Mouse (Mus musculus): ENCODE results near the gene Eci1. TPM values are rescaled to one million over a fixed set of nuclear protein-coding genes. Genes with fewer than 3 reads are reported as not detected.
A peak's percentile ranks its signal among the peaks of the same experiment; 100 is the strongest.

The Eci1 gene
- polyA plus RNA-seq, 1 experiment from 2014 or later, result 263 TPM

DNA sequence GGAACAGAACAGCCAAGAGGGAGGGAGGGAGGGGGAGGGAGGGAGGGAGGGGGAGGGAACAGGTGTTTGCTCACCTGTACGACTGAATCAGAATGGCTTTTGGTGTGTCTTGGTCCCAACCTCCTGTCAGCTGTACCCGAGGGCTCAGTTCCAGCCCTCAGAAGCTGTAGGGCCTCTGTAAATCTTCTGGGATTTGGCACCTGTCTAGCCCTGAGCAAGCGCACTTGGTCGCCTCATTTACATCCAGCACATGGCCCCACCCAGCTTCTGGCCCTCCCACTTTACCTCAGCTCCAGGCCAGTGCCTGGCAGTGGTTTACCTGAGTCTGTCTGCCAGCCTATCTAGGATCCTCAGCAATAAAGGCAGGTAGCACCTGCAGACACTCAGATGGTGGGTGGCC is 32.9 kb upstream of the Eci1 start:
- no peaks in the 10 kb centered on the region for H3K9me3 ChIP-seq (ENCODE audit: control insufficient read depth, low read length)
- no peak for TF ChIP-seq EP300 (optimal IDR thresholded peaks at IDR 0.05)
- no peak for TF ChIP-seq CTCF (IDR thresholded peaks at IDR 0.05; ENCODE audit: low read depth)
- H3K4me2 ChIP-seq (replicated peaks; ENCODE audit: low read depth), result no peak overlapping the region
- ATAC-seq (ENCODE audit: low FRiP score, low TSS enrichment) (peak; percentile 81), DNase-seq (ENCODE audit: low spot score) (peak; percentile 71)
- H3K9ac ChIP-seq (ENCODE audit: low read length), result no peak overlapping the region
- H3K27me3 ChIP-seq (ENCODE audit: control insufficient read depth, insufficient read depth, low read length), result no peaks in the 10 kb centered on the region
- no peak overlapping the region for H3K27ac ChIP-seq (replicated peaks)
- no peaks in the 10 kb centered on the region; the same call in 1 of the 2 replicates for H3K36me3 ChIP-seq (ENCODE audit: control insufficient read depth, insufficient read depth, low read length)
- H3K4me1 ChIP-seq (replicated peaks; ENCODE audit: control insufficient read depth, insufficient read depth), result no peaks in the 10 kb centered on the region
- no peak overlapping the region for H3K4me3 ChIP-seq (ENCODE audit: low read depth, low read length)
- 23% methylated on average over 4 of the region's 4 CpGs for WGBS

DNA sequence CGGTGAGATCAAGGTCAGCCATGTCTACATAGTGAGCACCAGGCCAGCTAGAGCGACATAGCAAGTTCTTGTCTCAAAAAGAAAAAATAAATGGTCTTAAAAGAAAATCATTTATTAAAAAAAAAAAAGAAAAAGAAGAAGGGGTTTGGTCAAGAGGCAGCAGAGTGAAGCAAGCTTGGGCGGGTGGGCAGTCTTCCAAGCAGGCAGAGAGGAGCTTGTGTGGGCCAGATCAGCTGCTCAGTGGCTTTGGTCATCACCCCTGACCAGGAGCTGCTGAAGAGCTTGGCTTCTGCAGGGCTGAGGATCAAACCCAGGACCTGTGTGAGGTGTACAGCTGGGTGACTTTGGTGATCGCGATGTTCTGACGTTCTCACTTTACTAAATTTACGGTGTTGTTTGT is 32.0 kb upstream of the Eci1 start:
- Histone ChIP-seq H3K4me1 (replicated peaks; ENCODE audit: control insufficient read depth, insufficient read depth) (no peaks in the 10 kb centered on the region), H3K36me3 (ENCODE audit: control insufficient read depth, insufficient read depth, low read length) (no peaks in the 10 kb centered on the region; the same call in 1 of the 2 replicates), H3K9ac (ENCODE audit: low read length) (no peak overlapping the region), H3K9me3 (ENCODE audit: control insufficient read depth, low read length) (no peaks in the 10 kb centered on the region), H3K27ac (replicated peaks) (no peak overlapping the region), H3K4me3 (ENCODE audit: low read depth, low read length) (no peak overlapping the region), H3K4me2 (replicated peaks; ENCODE audit: low read depth) (no peak overlapping the region), H3K27me3 (ENCODE audit: control insufficient read depth, insufficient read depth, low read length) (no peaks in the 10 kb centered on the region)
- no peak for TF ChIP-seq CTCF (IDR thresholded peaks at IDR 0.05; ENCODE audit: low read depth)
- no peak for TF ChIP-seq EP300 (optimal IDR thresholded peaks at IDR 0.05)
- DNase-seq (ENCODE audit: low spot score) (no peak), ATAC-seq (ENCODE audit: low FRiP score, low TSS enrichment) (no peak)
- 83% methylated on average over 7 of the region's 7 CpGs for WGBS

- Histone ChIP-seq H3K4me2 (replicated peaks; ENCODE audit: low read depth) (no peak overlapping the region), H3K27ac (replicated peaks) (no peak overlapping the region), H3K9me3 (ENCODE audit: control insufficient read depth, low read length) (no peaks in the 10 kb centered on the region), H3K36me3 (ENCODE audit: control insufficient read depth, insufficient read depth, low read length) (peaks cover 14% of the 10 kb centered on the region; the same call in 1 of the 2 replicates), H3K4me3 (ENCODE audit: low read depth, low read length) (no peak overlapping the region), H3K4me1 (replicated peaks; ENCODE audit: control insufficient read depth, insufficient read depth) (no peaks in the 10 kb centered on the region), H3K27me3 (ENCODE audit: control insufficient read depth, insufficient read depth, low read length) (no peaks in the 10 kb centered on the region), H3K9ac (ENCODE audit: low read length) (no peak overlapping the region)
- DNase-seq (ENCODE audit: low spot score) (no peak), ATAC-seq (ENCODE audit: low FRiP score, low TSS enrichment) (no peak)
- TF ChIP-seq EP300 (optimal IDR thresholded peaks at IDR 0.05), result no peak
- TF ChIP-seq CTCF (IDR thresholded peaks at IDR 0.05; ENCODE audit: low read depth), result no peak
- 83% methylated on average over 3 of the region's 3 CpGs for WGBS
Observed at GRCm38 (mm10) chr17:24402371-24402770, 24.1 kb upstream of the Eci1 start.

- DNase-seq (ENCODE audit: low spot score), result no peak
- no peak overlapping the region for H3K4me2 ChIP-seq (replicated peaks; ENCODE audit: low read depth)
- peaks cover 19% of the 10 kb centered on the region for H3K36me3 ChIP-seq (ENCODE audit: control insufficient read depth, insufficient read depth, low read length)
- no peak overlapping the region for H3K27ac ChIP-seq (replicated peaks)
- TF ChIP-seq CTCF (IDR thresholded peaks at IDR 0.05; ENCODE audit: low read depth) (no peak), EP300 (optimal IDR thresholded peaks at IDR 0.05) (no peak)
- no peaks in the 10 kb centered on the region for H3K4me1 ChIP-seq (replicated peaks; ENCODE audit: control insufficient read depth, insufficient read depth)
- H3K9me3 ChIP-seq (ENCODE audit: control insufficient read depth, low read length), result no peaks in the 10 kb centered on the region
- no peak for ATAC-seq (ENCODE audit: low FRiP score, low TSS enrichment)
- H3K27me3 ChIP-seq (ENCODE audit: control insufficient read depth, insufficient read depth, low read length), result no peaks in the 10 kb centered on the region
- H3K4me3 ChIP-seq (ENCODE audit: low read depth, low read length), result no peak overlapping the region
- H3K9ac ChIP-seq (ENCODE audit: low read length), result no peak overlapping the region
- WGBS, result 83% methylated on average over 12 of the region's 12 CpGs
Observed at GRCm38 (mm10) chr17:24407116-24407803, 19.2 kb upstream of the Eci1 start.

GRCm38 (mm10) chr17:24413557-24414211 is 12.8 kb upstream of the Eci1 start:
- Histone ChIP-seq H3K36me3 (ENCODE audit: control insufficient read depth, insufficient read depth, low read length) (peaks cover 12% of the 10 kb centered on the region), H3K27me3 (ENCODE audit: control insufficient read depth, insufficient read depth, low read length) (no peaks in the 10 kb centered on the region), H3K27ac (replicated peaks) (peak overlapping the region; percentile 92), H3K4me2 (replicated peaks; ENCODE audit: low read depth) (peak overlapping the region; percentile 76), H3K9me3 (ENCODE audit: control insufficient read depth, low read length) (no peaks in the 10 kb centered on the region), H3K4me1 (replicated peaks; ENCODE audit: control insufficient read depth, insufficient read depth) (no peaks in the 10 kb centered on the region), H3K9ac (ENCODE audit: low read length) (peak overlapping the region; percentile 69), H3K4me3 (ENCODE audit: low read depth, low read length) (peak overlapping the region; percentile 95)
- 26% methylated on average over 22 of the region's 22 CpGs for WGBS
- ATAC-seq (ENCODE audit: low FRiP score, low TSS enrichment) (peak; percentile 11; the same call in 1 of the 2 replicates), DNase-seq (ENCODE audit: low spot score) (peak; percentile 51)
- peak; percentile 55 for TF ChIP-seq CTCF (IDR thresholded peaks at IDR 0.05; ENCODE audit: low read depth)
- no peak for TF ChIP-seq EP300 (optimal IDR thresholded peaks at IDR 0.05)
